Mouse (Mus musculus) heart, embryonic 11.5 days (tissue): ENCODE measurements around the gene Palld. TPM values are rescaled to one million over a fixed set of nuclear protein-coding genes. Genes with fewer than 3 reads are reported as not detected.

Experiments used
- ATAC-seq: fragments of 200-750 bp; cut with Nextera tagmentation; replicated peaks from 2 replicates; pipeline ENCODE4 v1.8.0; 2017; ENCODE audit warnings: moderate library complexity; ENCODE audit not compliant: insufficient number of reproducible peaks, low FRiP score, low TSS enrichment
- H3K27ac ChIP-seq: fragments of 300-500 bp; sonication (generic); 2 replicates; pipeline ENCODE4 v1.5.1; 2014; ENCODE audit warnings: mild to moderate bottlenecking, low read depth, low read length
- H3K27me3 ChIP-seq: fragments of 300-500 bp; sonication (generic); 2 replicates; pipeline ENCODE4 v1.6.1; 2014; ENCODE audit warnings: mild to moderate bottlenecking, low read length, mixed read lengths; ENCODE audit not compliant: control insufficient read depth, insufficient read depth
- H3K36me3 ChIP-seq: fragments of 300-500 bp; sonication (generic); 2 replicates; pipeline ENCODE4 v1.6.1; 2014; ENCODE audit warnings: mild to moderate bottlenecking, low read length, moderate library complexity, mixed read lengths; ENCODE audit not compliant: control insufficient read depth, insufficient read depth
- H3K4me1 ChIP-seq: fragments of 300-500 bp; sonication (generic); 2 replicates; pipeline ENCODE4 v1.6.1; 2014; ENCODE audit warnings: low read length; ENCODE audit not compliant: control insufficient read depth, insufficient read depth
- H3K4me2 ChIP-seq: fragments of 300-500 bp; sonication (generic); 2 replicates; pipeline ENCODE4 v1.6.1; 2014; ENCODE audit warnings: mild to moderate bottlenecking, moderate library complexity
- H3K4me3 ChIP-seq: fragments of 300-500 bp; sonication (generic); 2 replicates; pipeline ENCODE4 v1.5.1; 2014; ENCODE audit warnings: low read depth, low read length
- H3K9ac ChIP-seq: fragments of 300-500 bp; sonication (generic); 2 replicates; pipeline ENCODE4 v1.6.1; 2014; ENCODE audit warnings: mild to moderate bottlenecking, low read depth, low read length, moderate library complexity
- H3K9me3 ChIP-seq: fragments of 300-500 bp; sonication (generic); replicated peaks from 2 replicates; pipeline ENCODE4 v1.6.1; 2016; ENCODE audit warnings: low read length; ENCODE audit not compliant: control insufficient read depth
- WGBS: fragments of 180-500 bp; shearing (Covaris S2); extraction: QIAGEN DNeasy Blood & Tissue Kit; methylation state at CpG from one replicate; pipeline ENCODE4 v1.1.7; 2014; ENCODE audit not compliant: insufficient replicate concordance; 5-methylcytosine and 5-hydroxymethylcytosine counted together
- polyA plus RNA-seq: library from polyadenylated mRNA; unstranded; fragments of >200 nt; fragmentation: Nextera tagmentation; extraction: Ambion mirVana; gene quantifications from 2 replicates; pipeline ENCODE4 v1.2.1, GENCODE M21; 2014

Gene Palld
- polyA plus RNA-seq, 1 experiment from 2014 or later: 157 TPM

DNA sequence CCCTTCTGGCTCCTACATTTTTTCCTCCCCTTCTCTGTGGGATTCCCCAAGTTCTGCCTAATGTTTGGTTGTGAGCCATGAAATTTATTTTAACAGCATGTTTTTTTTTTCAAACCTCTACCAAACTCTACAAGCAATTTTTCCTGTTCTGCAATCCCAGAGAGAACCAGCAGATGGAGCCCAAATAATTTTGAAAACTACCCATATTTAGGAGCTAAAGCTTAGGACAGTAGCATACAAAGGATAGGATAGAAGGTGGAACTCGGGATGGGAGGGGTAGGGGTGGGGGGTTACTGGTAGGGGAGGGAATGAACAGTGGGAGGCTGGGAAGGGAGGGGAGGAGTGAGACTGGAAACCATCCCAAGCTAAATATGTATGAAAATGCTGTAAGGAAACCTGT, 380.4 kb downstream of the Palld start:
- no peak overlapping the region for H3K4me3 ChIP-seq
- no peaks in the 10 kb centered on the region for H3K9me3 ChIP-seq
- no peak overlapping the region for H3K9ac ChIP-seq
- no peak for ATAC-seq
- peaks cover 21% of the 10 kb centered on the region for H3K36me3 ChIP-seq
- no peak overlapping the region for H3K27ac ChIP-seq
- WGBS: 8% methylated on average over 1 of the region's 1 CpGs
- peaks cover 3% of the 10 kb centered on the region; the same call in 1 of the 2 replicates for H3K4me1 ChIP-seq
- no peaks in the 10 kb centered on the region for H3K27me3 ChIP-seq
- no peak overlapping the region for H3K4me2 ChIP-seq

DNA sequence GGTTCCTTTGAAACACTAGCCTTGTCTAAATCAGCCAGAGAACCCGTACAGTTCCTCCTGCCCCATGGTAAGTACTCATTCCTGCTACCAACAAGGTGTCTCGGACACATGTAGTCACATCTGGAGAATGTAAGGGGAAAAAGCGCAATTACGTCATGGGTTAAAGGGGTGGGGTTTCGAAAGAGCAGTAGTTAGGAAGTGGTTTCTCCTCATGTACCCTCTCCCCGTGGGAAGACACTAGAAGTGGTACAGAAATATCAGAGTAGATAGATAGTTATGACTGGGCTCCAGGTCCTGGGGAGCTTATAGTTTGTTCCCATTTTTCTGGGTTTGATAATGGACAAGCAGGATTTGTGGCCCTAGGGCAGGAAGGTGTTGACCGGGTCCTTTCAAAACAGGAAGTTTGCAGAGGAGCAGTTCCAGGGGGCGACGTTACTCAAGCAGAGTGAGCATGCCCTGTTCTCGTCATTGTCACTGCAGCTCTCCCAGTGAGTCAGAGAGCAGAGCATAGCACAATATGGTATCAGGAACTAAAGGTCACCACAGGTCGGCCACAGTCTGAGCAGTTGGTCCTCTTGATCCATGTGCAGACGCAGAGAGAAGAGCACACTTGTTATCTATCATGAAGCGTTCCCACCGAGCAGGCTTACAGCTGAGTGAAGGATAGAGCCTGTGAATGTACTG, 384.8 kb downstream of the Palld start:
- Histone ChIP-seq H3K27ac (no peak overlapping the region), H3K36me3 (peaks cover 24% of the 10 kb centered on the region), H3K4me2 (no peak overlapping the region), H3K9me3 (no peaks in the 10 kb centered on the region), H3K27me3 (no peaks in the 10 kb centered on the region), H3K4me3 (no peak overlapping the region), H3K4me1 (no peaks in the 10 kb centered on the region), H3K9ac (no peak overlapping the region)
- ATAC-seq: no peak
- WGBS: 60% methylated on average over 14 of the region's 14 CpGs

DNA sequence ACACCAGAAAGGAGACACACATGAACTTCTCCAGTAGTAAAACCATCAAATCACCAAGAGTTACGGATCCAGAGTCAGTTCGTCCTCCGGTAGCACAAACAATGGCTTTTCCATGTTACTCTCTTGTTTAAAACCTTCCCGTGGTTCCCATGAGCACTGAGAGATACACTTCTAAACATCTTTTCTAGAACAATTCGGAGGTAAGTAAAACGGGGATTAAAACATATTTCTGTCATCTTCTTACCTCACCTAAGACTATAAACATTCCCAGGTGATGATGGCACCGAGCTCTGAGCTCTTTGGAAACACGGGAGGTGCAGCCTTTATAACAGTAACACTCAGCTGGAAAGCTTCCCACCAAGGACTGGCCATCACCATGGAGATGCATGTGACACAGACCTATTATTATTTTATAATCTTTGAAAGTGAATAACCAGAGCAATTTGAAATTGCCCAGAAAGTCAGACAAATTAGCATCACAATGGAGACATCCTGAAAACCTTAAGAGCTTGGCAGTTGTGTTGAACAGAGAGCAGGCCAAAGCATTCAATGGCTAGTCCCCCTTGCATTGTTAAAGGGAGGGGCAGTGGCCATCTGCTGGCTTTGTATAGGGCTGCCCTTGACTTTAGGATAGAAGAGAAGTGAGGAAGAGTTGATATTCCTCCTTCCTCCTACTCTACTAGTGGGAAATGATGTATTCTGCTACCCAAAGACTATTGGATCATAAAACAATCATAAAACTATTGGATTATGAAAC, 385.6 kb downstream of the Palld start:
- Histone ChIP-seq H3K27me3 (no peaks in the 10 kb centered on the region), H3K4me2 (no peak overlapping the region), H3K9ac (no peak overlapping the region), H3K36me3 (peaks cover 31% of the 10 kb centered on the region), H3K4me3 (no peak overlapping the region), H3K27ac (no peak overlapping the region), H3K4me1 (no peaks in the 10 kb centered on the region), H3K9me3 (no peaks in the 10 kb centered on the region)
- 82% methylated on average over 8 of the region's 8 CpGs for WGBS
- ATAC-seq: no peak

DNA sequence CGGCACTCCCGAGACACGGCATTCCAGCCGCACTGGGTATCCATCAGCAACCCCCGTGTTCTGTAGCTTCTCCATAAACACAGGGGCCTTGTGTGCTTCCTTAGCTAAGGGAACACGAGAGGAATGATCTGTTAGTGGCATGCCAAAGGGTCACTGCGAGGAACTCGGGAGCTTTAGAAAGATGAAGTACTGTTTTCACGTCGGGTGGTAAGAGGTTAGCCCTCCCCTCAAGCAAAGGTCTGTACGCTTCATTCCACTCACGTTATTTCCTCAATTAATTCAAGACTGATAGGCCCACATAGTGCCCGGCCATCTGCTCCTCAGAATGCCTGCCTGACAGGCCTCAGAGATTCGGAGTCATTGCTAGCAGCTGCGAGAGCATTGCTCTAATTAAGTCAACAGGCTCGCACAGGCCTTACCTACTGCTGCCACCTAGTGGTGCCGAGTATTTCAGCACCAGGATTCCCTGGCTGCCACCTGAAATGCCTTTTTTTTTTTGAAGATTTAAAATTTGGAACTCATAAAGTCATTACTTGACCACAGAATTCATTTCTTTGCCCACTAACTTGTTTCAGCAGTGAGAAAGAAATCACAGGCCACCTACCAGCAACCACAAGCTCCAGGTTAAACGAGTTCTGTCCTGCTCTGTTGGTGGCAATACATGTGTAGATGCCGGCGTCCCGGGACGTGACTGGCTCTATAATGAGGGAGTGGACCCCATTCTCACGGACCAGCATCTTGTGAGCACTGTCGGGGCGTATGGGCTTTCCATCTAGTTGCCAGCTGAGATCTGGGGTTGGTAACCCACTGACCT, 386.4 kb downstream of the Palld start:
- WGBS: 60% methylated on average over 25 of the region's 25 CpGs
- Histone ChIP-seq H3K4me1 (no peaks in the 10 kb centered on the region), H3K27ac (no peak overlapping the region), H3K27me3 (no peaks in the 10 kb centered on the region), H3K4me2 (no peak overlapping the region), H3K36me3 (peaks cover 32% of the 10 kb centered on the region), H3K9ac (no peak overlapping the region), H3K4me3 (no peak overlapping the region), H3K9me3 (no peaks in the 10 kb centered on the region)
- ATAC-seq: no peak

DNA sequence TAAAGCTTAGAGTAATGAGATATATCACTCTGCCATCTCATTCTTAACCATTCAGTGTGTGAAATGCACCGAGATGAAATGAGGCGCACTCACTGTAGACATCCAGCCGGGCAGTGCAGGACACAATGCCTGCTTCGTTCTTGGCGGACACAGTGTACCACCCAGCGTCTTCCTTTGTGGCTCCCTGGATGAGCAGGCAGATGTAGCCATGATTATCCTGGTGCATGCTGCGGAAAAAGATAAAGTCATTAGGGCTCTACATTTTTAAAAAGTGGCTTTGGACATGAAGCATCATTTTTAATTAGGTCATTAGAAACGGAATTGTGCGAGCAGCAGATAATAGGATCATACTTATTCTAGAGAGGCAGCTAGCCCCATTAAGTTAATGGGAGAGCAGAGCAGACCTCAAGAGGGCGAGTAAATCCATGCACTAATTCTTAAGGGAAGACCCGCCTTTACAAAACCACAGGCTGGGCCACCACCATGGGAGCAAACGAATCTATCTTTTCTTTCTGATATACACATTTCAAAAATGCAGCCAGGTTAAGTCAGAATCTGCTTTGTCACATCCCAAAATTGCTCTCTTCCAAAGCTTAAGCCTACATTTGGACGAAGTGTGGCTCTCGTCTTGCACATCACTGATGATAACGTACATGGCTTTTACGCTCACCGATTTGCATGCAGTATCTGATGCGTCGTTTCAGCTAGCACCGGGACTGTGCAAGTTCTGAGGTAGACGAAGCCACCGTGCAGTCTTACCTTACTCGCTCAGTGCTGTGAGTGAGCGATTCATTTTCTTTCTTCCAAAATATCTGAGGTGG, 387.2 kb downstream of the Palld start:
- Histone ChIP-seq H3K27me3 (no peaks in the 10 kb centered on the region), H3K4me3 (no peak overlapping the region), H3K9ac (no peak overlapping the region), H3K9me3 (no peaks in the 10 kb centered on the region), H3K36me3 (peaks cover 40% of the 10 kb centered on the region), H3K4me2 (no peak overlapping the region), H3K4me1 (no peaks in the 10 kb centered on the region), H3K27ac (no peak overlapping the region)
- WGBS: 90% methylated on average over 24 of the region's 24 CpGs
- no peak for ATAC-seq

DNA sequence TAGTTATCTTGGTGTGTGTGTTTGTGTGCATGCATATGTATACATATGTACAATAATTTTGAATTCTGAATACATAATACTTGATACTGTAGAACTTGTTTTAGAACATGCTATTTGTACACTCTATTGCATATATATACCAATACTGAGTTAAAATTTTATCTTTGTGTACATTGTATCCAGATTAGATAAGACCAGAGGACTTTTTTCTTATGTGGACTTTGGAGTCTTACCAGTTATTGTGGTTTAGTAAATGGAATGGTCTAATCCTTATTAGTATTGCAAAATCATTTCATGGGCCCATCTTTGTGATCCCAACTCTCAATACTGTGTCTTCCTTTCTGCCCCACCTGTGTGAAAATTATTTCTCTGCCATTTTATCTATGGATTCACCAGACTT, 400.2 kb downstream of the Palld start:
- Histone ChIP-seq H3K9ac (no peak overlapping the region), H3K4me3 (no peak overlapping the region), H3K27me3 (no peaks in the 10 kb centered on the region), H3K36me3 (no peaks in the 10 kb centered on the region; the same call in 1 of the 2 replicates), H3K9me3 (no peaks in the 10 kb centered on the region), H3K4me1 (no peaks in the 10 kb centered on the region), H3K4me2 (no peak overlapping the region), H3K27ac (no peak overlapping the region)
- no peak for ATAC-seq

DNA sequence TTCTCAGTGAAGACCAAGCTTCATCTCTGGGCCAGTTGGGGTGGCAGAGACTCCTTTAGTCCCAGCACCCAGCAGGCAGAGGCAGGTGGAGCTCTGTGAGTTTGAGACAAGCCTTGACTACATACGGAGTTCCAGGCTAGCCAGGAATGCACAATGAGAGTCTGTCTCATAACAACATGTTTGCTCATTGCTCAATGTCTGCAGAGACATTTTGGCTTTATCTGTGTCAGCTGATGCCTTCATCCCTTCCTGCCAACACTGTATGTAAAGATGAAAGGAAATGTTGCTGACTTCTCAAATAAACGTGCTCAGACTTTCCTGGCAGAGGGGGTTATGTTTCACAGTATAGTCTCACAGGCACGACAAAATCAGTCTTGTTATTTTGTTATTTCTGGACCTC, 401.6 kb downstream of the Palld start:
- H3K9ac ChIP-seq: no peak overlapping the region
- WGBS: 56% methylated on average over 3 of the region's 3 CpGs
- no peak for ATAC-seq
- no peaks in the 10 kb centered on the region for H3K27me3 ChIP-seq
- H3K36me3 ChIP-seq: no peaks in the 10 kb centered on the region; the same call in 1 of the 2 replicates
- no peaks in the 10 kb centered on the region for H3K4me1 ChIP-seq
- no peak overlapping the region for H3K27ac ChIP-seq
- no peak overlapping the region for H3K4me3 ChIP-seq
- H3K9me3 ChIP-seq: no peaks in the 10 kb centered on the region
- no peak overlapping the region for H3K4me2 ChIP-seq

DNA sequence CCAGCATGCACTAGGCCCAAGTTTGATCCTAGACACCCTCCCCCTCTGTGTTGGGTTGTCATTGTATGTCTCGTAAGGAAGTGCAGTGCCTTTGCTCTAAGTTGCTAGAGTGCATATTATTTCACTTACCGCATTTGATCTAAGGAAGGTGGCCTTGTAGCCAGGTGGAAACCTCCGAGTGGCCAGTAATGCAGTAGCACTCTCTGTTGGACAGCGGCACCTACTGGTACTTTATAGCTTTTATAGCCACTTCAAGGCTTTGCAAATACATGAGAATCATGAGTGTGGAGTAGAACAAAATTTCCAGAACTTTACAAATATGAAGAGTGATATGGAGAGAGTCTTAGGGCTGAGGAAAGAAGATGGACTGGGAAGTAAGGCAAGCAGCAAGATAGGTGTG, 403.5 kb downstream of the Palld start:
- H3K27ac ChIP-seq: no peak overlapping the region
- WGBS: 57% methylated on average over 4 of the region's 4 CpGs
- no peak for ATAC-seq
- H3K9me3 ChIP-seq: no peaks in the 10 kb centered on the region
- H3K4me1 ChIP-seq: no peaks in the 10 kb centered on the region
- H3K9ac ChIP-seq: no peak overlapping the region
- no peak overlapping the region for H3K4me3 ChIP-seq
- no peaks in the 10 kb centered on the region for H3K27me3 ChIP-seq
- no peaks in the 10 kb centered on the region for H3K36me3 ChIP-seq
- no peak overlapping the region for H3K4me2 ChIP-seq
